Mouse (Mus musculus): ENCODE data around the gene Eml4. TPM values are rescaled to one million over a fixed set of nuclear protein-coding genes. Genes with fewer than 3 reads are reported as not detected.
A peak's percentile ranks its signal among the peaks of the same experiment; 100 is the strongest.

Eml4 gene
- total RNA-seq, 2 experiments from 2014 or later = 24.1 to 24.4 TPM

GRCm38 (mm10) chr17:83483784-83484183 lies 133.1 kb downstream of the Eml4 start:
- no peak for DNase-seq (ENCODE audit: low spot score in 2 of 2)

GRCm38 (mm10) chr17:83487762-83488161 lies 137.0 kb downstream of the Eml4 start:
- DNase-seq (ENCODE audit: low spot score in 2 of 2) = no peak

- DNase-seq (ENCODE audit: low spot score in 2 of 2) = no peak
These were observed 148.2 kb downstream of the Eml4 start for GRCm38 (mm10) chr17:83498889-83499288.

GRCm38 (mm10) chr17:83499692-83500091 lies 149.0 kb downstream of the Eml4 start:
- DNase-seq (ENCODE audit: low spot score in 2 of 2) = no peak

GRCm38 (mm10) chr17:83503693-83504092 lies 153.0 kb downstream of the Eml4 start:
- DNase-seq (ENCODE audit: low spot score in 2 of 2) = no peak

GRCm38 (mm10) chr17:83512130-83512529 lies 161.4 kb downstream of the Eml4 start:
- DNase-seq (ENCODE audit: low spot score in 2 of 2) = no peak

GRCm38 (mm10) chr17:83513655-83514212 lies 163.0 kb downstream of the Eml4 start:
- no peak for DNase-seq (ENCODE audit: low spot score in 2 of 2)

- peak; percentile 84 to 91 for DNase-seq (ENCODE audit: low spot score in 2 of 2)
These were observed 163.5 kb downstream of the Eml4 start for GRCm38 (mm10) chr17:83514213-83514701.

- DNase-seq (ENCODE audit: low spot score in 2 of 2) = peak; percentile 47 to 78
These were observed 166.7 kb downstream of the Eml4 start, which contains the start of gene Cox7a2l for GRCm38 (mm10) chr17:83517280-83518015. Gene Cox7a2l, minus strand, starts transcription at chr17:83517330.

- no peak for DNase-seq (ENCODE audit: low spot score in 2 of 2)
These were observed 171.2 kb downstream of the Eml4 start for GRCm38 (mm10) chr17:83521881-83522280.

- DNase-seq (ENCODE audit: low spot score in 2 of 2) = no peak
These were observed 172.1 kb downstream of the Eml4 start for GRCm38 (mm10) chr17:83522590-83523379.

- DNase-seq (ENCODE audit: low spot score in 2 of 2) = peak in 1 of 2 experiments; percentile 67
These were observed 174.0 kb downstream of the Eml4 start for GRCm38 (mm10) chr17:83524753-83525152.

- no peak for DNase-seq (ENCODE audit: low spot score in 2 of 2)
These were observed 174.9 kb downstream of the Eml4 start for GRCm38 (mm10) chr17:83525596-83525995.

GRCm38 (mm10) chr17:83526091-83526561 lies 175.4 kb downstream of the Eml4 start:
- no peak for DNase-seq (ENCODE audit: low spot score in 2 of 2)

GRCm38 (mm10) chr17:83526624-83527532 lies 176.1 kb downstream of the Eml4 start:
- no peak for DNase-seq (ENCODE audit: low spot score in 2 of 2)

GRCm38 (mm10) chr17:83527651-83528381 lies 177.1 kb downstream of the Eml4 start:
- DNase-seq (ENCODE audit: low spot score in 2 of 2) = no peak

Measured in layer of hippocampus, adult 18-20 months (tissue).